Mouse (Mus musculus): Measurements from ENCODE around the gene Klf9.

DNA sequence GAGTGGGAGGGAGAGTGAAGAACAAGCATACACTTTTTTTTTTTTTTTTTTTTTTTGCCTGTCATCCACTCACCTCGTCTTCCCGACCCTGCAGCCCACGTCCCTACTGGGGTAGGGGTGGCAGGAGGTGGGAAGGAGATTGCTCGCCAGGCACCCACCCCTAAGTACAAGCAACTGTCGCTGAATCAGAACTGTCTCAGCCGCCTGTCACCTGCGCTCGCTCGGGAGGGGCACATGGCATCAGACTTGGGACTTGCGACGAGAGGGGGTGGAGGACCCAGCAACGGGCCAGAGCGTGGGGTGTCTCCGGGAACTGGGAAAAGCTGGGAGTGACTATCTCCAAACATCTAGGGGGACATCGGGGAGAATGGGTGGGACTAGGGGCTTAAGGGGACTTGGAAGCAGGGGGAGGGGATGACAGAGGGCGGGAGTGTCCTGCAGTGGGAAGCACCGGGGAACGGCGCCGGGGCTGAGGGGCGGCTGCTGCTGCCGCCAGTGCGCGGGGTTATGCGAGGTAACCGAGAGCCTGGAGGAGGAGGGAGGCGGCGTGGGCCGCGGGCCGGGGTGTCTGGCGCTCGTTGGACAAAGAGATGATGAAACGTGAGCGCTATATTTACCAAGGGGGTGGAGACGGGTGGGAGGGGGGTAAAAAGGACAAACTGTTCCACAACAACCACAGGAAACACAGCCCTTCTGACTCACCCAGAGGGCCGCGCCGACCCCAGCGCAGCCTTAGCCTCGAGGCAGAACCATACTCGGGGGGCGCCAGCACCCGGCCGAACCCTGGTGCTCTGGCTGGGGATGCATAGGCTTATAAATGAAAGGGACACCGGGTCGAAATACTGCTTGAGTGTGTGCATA lies 6.4 kb upstream of the Klf9 start:
- TF ChIP-seq POLR2A (IDR thresholded peaks at IDR 0.05; ENCODE audit: borderline replicate concordance, extremely low read depth, low read depth, low read length) (peak; percentile 73; the same call in 1 of the 2 replicates), CTCF (IDR thresholded peaks at IDR 0.05; ENCODE audit: insufficient read depth, low read length) (no peak)

Measured in lung, adult 2 months (tissue).